Mouse (Mus musculus) left cerebral cortex, adult 2 months (tissue): ENCODE results near the gene Tet1. TPM values are rescaled to one million over a fixed set of nuclear protein-coding genes. Genes with fewer than 3 reads are reported as not detected.
"Not testable (repeated sequence)": the region's sequence is repeated elsewhere in the genome, so short reads cannot be mapped to it uniquely, and the experiment has no call there.

Experiments
- DNase-seq, 2 experiments: peaks; one replicate each; pipeline ENCODE4 v3.0.0; 2021 to 2022; ENCODE audit warnings: low spot score in 2 of 2, mixed read lengths in 1 of 2; ENCODE audit errors: extremely low spot score in 1 of 2
- H3K27ac ChIP-seq: fragments of 200-600 bp; 2 replicates; pipeline ENCODE4 v1.8.1; 2022
- H3K4me3 ChIP-seq: fragments of 200-600 bp; 2 replicates; pipeline ENCODE4 v1.8.1; 2022
- CTCF ChIP-seq: fragments of 200-600 bp; IDR thresholded peaks from 2 replicates; pipeline ENCODE4 v1.8.1; 2022; ENCODE audit warnings: antibody characterized with exemption, mild to moderate bottlenecking, moderate library complexity
- intact Hi-C: fragments of 180-260 bp; cut with DNase I; formaldehyde crosslinking; loops from one replicate; pipeline ENCODE4 v1.15.1; 2025
- long read RNA-seq, 2 experiments: library from polyadenylated mRNA; stranded (forward); transcript quantifications; one replicate each; pipeline ENCODE4 v2.0.0; 2021; ENCODE audit warnings: borderline mapping rate in 2 of 2
- total RNA-seq, 2 experiments: library from RNA; stranded (reverse); gene quantifications; 2 replicates each; pipeline ENCODE4 v1.2.3; 2021

The Tet1 gene
- 10 to 100 TPM; 14.4 to 15.4 TPM for total RNA-seq
- long read RNA-seq, experiment 1, partial matches to known transcripts, result 0 of 3 reads
- long read RNA-seq, experiment 1, other reads (novel, unspliced or antisense), result 3 of 3 reads
- long read RNA-seq, experiment 2, result 0 reads

- intact Hi-C loops, DNase-seq, H3K4me3 ChIP-seq, H3K27ac ChIP-seq: not testable (repeated sequence)
These were observed at the start of gene Tet1 for GRCm38 (mm10) chr10:62908896-62909295. TSS of gene Tet1 (minus strand) at chr10:62908996.

- no peak overlapping the region for H3K4me3 ChIP-seq
- DNase-seq, result no peak
- no peak for TF ChIP-seq CTCF
- intact Hi-C loops, result no loop called here
- no peak overlapping the region for H3K27ac ChIP-seq
These were observed 39.8 kb upstream of the Tet1 start for GRCm38 (mm10) chr10:62948551-62948950.

- intact Hi-C loops, result no loop called here
- peak; percentile 33 for TF ChIP-seq CTCF
- Histone ChIP-seq H3K4me3 (peak within 1 kb of the TSS; percentile 73), H3K27ac (0 out of 2 replicates have a peak within 1 kb of the TSS, but pooled peaks have one; percentile 6)
- peak; percentile 72 for DNase-seq
These were observed 38.1 kb upstream of the Tet1 start, which contains the start of gene Dna2 for GRCm38 (mm10) chr10:62946738-62947471. TSS of gene Dna2 (plus strand) at chr10:62947026.

GRCm38 (mm10) chr10:62944975-62945580 is 36.3 kb upstream of the Tet1 start:
- Histone ChIP-seq H3K4me3 (no peak overlapping the region), H3K27ac (no peak overlapping the region)
- no peak for DNase-seq
- intact Hi-C loops, result no loop called here
- no peak for TF ChIP-seq CTCF

GRCm38 (mm10) chr10:62932381-62932780 is 23.6 kb upstream of the Tet1 start:
- Histone ChIP-seq H3K4me3 (no peak overlapping the region), H3K27ac (no peak overlapping the region)
- no peak; the same call in none of the 2 replicates for TF ChIP-seq CTCF
- no peak for DNase-seq
- intact Hi-C loops, result no loop called here

GRCm38 (mm10) chr10:62924096-62924635 is 15.4 kb upstream of the Tet1 start:
- Histone ChIP-seq H3K27ac (no peak overlapping the region), H3K4me3 (no peak overlapping the region)
- DNase-seq, result no peak
- no peak for TF ChIP-seq CTCF
- intact Hi-C loops, result loop anchor here (5.0 kb wide), 2 partner anchors 57 to 132 kb away; partner anchors contain the start of gene Ccar1

GRCm38 (mm10) chr10:62920766-62921156 is 12.0 kb upstream of the Tet1 start:
- no peak for TF ChIP-seq CTCF
- peak overlapping the region; percentile 95 for H3K4me3 ChIP-seq
- intact Hi-C loops, result loop anchor here (2.0 to 5.0 kb wide), 3 partner anchors 53 to 128 kb away; partner anchors contain the start of gene Ccar1
- no peak for DNase-seq
- H3K27ac ChIP-seq, result peak overlapping the region; percentile 91

- peak within 1 kb of the TSS; percentile 95 for H3K4me3 ChIP-seq
- intact Hi-C loops, result loop anchor here (2.0 to 5.0 kb wide), 3 partner anchors 53 to 128 kb away; partner anchors contain the start of gene Ccar1
- no peak for TF ChIP-seq CTCF
- peak; percentile 92 to 95 for DNase-seq
- H3K27ac ChIP-seq, result peak within 1 kb of the TSS; percentile 91
These were observed 11.3 kb upstream of the Tet1 start, which contains the start of gene Slc25a16 for GRCm38 (mm10) chr10:62919925-62920765. TSS of gene Slc25a16 (plus strand) at chr10:62920633.

- H3K4me3 ChIP-seq, result no peak overlapping the region
- no peak overlapping the region for H3K27ac ChIP-seq
- TF ChIP-seq CTCF, result no peak
- intact Hi-C loops, result no loop called here
- DNase-seq, result no peak
These were observed 10.2 kb upstream of the Tet1 start for GRCm38 (mm10) chr10:62918985-62919384.

GRCm38 (mm10) chr10:62911120-62911519 is 2.3 kb upstream of the Tet1 start:
- H3K4me3 ChIP-seq, result no peak overlapping the region
- intact Hi-C loops, result no loop called here
- H3K27ac ChIP-seq, result no peak overlapping the region
- TF ChIP-seq CTCF, result no peak
- DNase-seq, result no peak

GRCm38 (mm10) chr10:62906336-62906735 is 2.5 kb downstream of the Tet1 start:
- no peak for TF ChIP-seq CTCF
- Histone ChIP-seq H3K4me3 (no peak overlapping the region), H3K27ac (no peak overlapping the region)
- DNase-seq, result no peak
- intact Hi-C loops, result no loop called here
